Mouse (Mus musculus) ES-E14 (cell line): ENCODE measurements around the gene Pebp1. TPM values are rescaled to one million over a fixed set of nuclear protein-coding genes. Genes with fewer than 3 reads are reported as not detected.

ENCODE experiments used
- DNase-seq: peaks from one replicate; pipeline ENCODE4 v3.0.0-alpha.2; 2013; ENCODE audit warnings: low read depth, low spot score
- H3K27ac ChIP-seq: 2 replicates; pipeline ENCODE4 v1.5.1; 2012; ENCODE audit warnings: low read depth, mild to moderate bottlenecking, low read length, moderate library complexity, mixed read lengths; ENCODE audit not compliant: poor library complexity, insufficient read depth, severe bottlenecking
- H3K36me3 ChIP-seq: 2 replicates; pipeline ENCODE4 v1.6.1; 2012; ENCODE audit warnings: mild to moderate bottlenecking, low read length, moderate library complexity, mixed read lengths; ENCODE audit not compliant: control insufficient read depth, poor library complexity, insufficient read depth, severe bottlenecking
- H3K4me1 ChIP-seq, 2 experiments: fragments of 150-350 bp in 1 of 2; sonication (generic) in 1 of 2; 2 replicates each; pipeline ENCODE4 v1.6.1; 2012; ENCODE audit warnings: low read length in 2 of 2, mild to moderate bottlenecking in 1 of 2, mixed read lengths in 1 of 2; ENCODE audit not compliant: control insufficient read depth in 2 of 2, insufficient read depth in 2 of 2, poor library complexity in 1 of 2
- H3K4me3 ChIP-seq, 2 experiments: fragments of 150-350 bp in 1 of 2; sonication (generic) in 1 of 2; 2 replicates each; pipeline ENCODE4 v1.5.1; 2012; ENCODE audit warnings: low read length in 2 of 2, low read depth in 1 of 2, mild to moderate bottlenecking in 1 of 2, mixed read lengths in 1 of 2; ENCODE audit not compliant: insufficient read depth in 1 of 2, poor library complexity in 1 of 2, severe bottlenecking in 1 of 2
- H3K9ac ChIP-seq: 2 replicates; pipeline ENCODE4 v1.6.1; 2012; ENCODE audit warnings: low read depth, mild to moderate bottlenecking, low read length, mixed read lengths; ENCODE audit not compliant: poor library complexity, insufficient read depth, severe bottlenecking
- H3K9me3 ChIP-seq: fragments of 150-350 bp; sonication (generic); 2 replicates; pipeline ENCODE4 v1.6.1; 2012; ENCODE audit warnings: low read depth, mild to moderate bottlenecking, low read length; ENCODE audit not compliant: control insufficient read depth, insufficient read depth
- CHD2 ChIP-seq: IDR thresholded peaks from 2 replicates; pipeline ENCODE4 v1.6.1; 2014; ENCODE audit warnings: mild to moderate bottlenecking, low read depth, low read length, inconsistent platforms
- HCFC1 ChIP-seq: IDR thresholded peaks from 2 replicates; pipeline ENCODE4 v1.6.1; 2012; ENCODE audit warnings: low read length, inconsistent platforms, borderline replicate concordance; ENCODE audit not compliant: insufficient read depth
- MAFK ChIP-seq: IDR thresholded peaks from 2 replicates; pipeline ENCODE4 v1.6.1; 2014; ENCODE audit warnings: mild to moderate bottlenecking, low read depth, low read length, inconsistent platforms; ENCODE audit not compliant: insufficient read depth
- ZC3H11A ChIP-seq: IDR thresholded peaks from 2 replicates; pipeline ENCODE4 v1.6.1; 2012; ENCODE audit warnings: low read depth, mild to moderate bottlenecking, inconsistent platforms, low read length, borderline replicate concordance
- ZNF384 ChIP-seq: IDR thresholded peaks from 2 replicates; pipeline ENCODE4 v1.6.1; 2012; ENCODE audit warnings: low read depth, low read length, inconsistent platforms
- in situ Hi-C, 2 experiments: fragments of 600-800 bp; cut with MboI; formaldehyde crosslinking; loops; one replicate each; pipeline ENCODE4 v1.15.1; 2025; ENCODE audit warnings: low sequenced_read_pairs in 2 of 2, inconsistent platforms in 1 of 2; ENCODE audit not compliant: unreplicated experiment in 2 of 2
- total RNA-seq: library from RNA; depleted of rRNA; stranded (reverse); fragments of 300-350 nt; gene quantifications from 2 replicates; pipeline ENCODE4 v1.2.3, GENCODE M21; 2012

Gene Pebp1
- total RNA-seq, 1 experiment, result 381 TPM

DNA sequence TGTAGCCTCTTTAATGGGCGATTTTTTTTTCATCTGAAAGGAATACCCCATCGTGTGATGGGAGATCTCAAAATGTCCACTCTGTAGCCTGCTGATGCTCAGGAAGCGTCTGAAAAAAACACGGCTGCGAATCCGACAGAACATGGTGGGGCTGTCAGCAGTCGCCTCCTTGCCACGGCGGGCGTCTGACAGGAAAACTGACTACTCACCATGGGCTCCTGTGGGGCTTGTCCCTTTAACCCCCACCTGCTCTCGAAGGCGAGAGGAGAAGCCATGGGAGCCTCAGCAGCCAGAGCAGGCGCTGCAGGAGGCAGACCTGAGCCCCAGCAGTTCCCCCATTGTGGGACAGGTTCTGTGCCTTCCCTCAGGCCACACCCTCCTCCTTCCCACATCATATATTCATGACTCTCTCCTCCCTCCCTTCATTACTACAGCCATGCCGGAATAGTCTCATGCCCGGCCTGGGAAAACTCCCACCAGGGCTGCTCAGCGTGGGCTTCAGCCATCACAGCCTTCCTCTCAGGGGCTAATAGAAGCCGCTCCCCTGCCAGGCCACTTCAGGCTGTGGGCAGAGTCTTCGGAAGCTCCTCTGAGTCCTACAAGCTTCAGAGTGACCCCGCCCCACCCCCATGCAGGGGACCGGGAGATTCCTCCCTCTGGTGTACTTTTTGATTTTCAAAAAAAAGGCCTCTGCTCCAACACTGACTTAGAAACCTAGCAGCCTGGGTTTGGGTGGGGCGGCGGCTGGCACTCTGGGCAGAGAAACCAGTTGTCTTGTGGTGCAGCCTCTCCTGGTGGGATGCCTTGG lies 44.5 kb downstream of the Pebp1 start:
- TF ChIP-seq HCFC1 (no peak), ZNF384 (no peak), MAFK (no peak), ZC3H11A (no peak), CHD2 (no peak)
- H3K4me1 ChIP-seq, result peaks cover 0 to 11% of the 10 kb centered on the region in 2 experiments; a peak in 1 of 4 replicates
- no peak overlapping the region for H3K9ac ChIP-seq
- no peak overlapping the region for H3K4me3 ChIP-seq
- DNase-seq, result no peak
- H3K36me3 ChIP-seq, result no peaks in the 10 kb centered on the region
- in situ Hi-C loops, result no loop called here
- no peaks in the 10 kb centered on the region for H3K9me3 ChIP-seq
- H3K27ac ChIP-seq, result no peak overlapping the region

DNA sequence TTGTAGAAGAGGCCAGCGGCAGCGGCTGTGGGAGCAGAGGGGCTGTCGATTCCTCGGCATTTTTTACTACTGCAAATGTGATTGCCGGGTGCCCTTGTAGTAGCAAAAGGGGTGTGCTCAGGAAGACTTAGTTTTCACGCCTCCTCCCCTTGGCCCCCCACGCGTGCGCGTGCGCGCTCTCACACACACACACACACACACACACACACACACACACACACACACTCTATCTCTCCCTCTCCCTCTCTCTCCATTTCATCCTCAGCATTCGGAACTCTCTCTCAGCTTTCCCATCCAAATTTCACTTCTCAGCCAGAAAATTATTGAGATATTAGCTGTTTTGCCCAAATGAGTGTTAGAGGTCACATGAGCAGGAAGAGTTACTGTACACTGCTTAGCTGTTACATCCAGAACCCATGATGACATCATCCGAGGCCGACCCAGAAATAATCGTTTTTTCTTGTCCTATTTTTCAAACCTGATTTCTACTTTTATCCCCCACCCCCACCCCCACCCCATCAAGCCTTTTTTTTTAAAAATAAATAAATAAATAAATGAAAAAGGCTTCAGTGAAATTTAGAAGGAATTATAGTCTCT lies 45.4 kb downstream of the Pebp1 start:
- H3K9ac ChIP-seq, result no peak overlapping the region
- no peaks in the 10 kb centered on the region for H3K36me3 ChIP-seq
- no peak overlapping the region for H3K4me3 ChIP-seq
- no peak overlapping the region for H3K27ac ChIP-seq
- in situ Hi-C loops, result no loop called here
- H3K9me3 ChIP-seq, result no peaks in the 10 kb centered on the region
- TF ChIP-seq CHD2 (no peak), MAFK (no peak), ZC3H11A (no peak), HCFC1 (no peak), ZNF384 (no peak)
- DNase-seq, result no peak
- H3K4me1 ChIP-seq, result peaks cover 0 to 11% of the 10 kb centered on the region in 2 experiments; a peak in 1 of 4 replicates

GRCm38 (mm10) chr5:117240761-117241322 lies 46.6 kb downstream of the Pebp1 start:
- peak overlapping the region; percentile 65 for H3K9ac ChIP-seq

GRCm38 (mm10) chr5:117240321-117240731 lies 47.1 kb downstream of the Pebp1 start:
- peaks cover 0 to 11% of the 10 kb centered on the region in 2 experiments; a peak in 1 of 4 replicates for H3K4me1 ChIP-seq
- no peak overlapping the region for H3K27ac ChIP-seq
- H3K9ac ChIP-seq, result no peak overlapping the region
- no peaks in the 10 kb centered on the region for H3K36me3 ChIP-seq
- DNase-seq, result no peak
- peak; percentile 97 for TF ChIP-seq ZNF384
- no peak for TF ChIP-seq MAFK
- TF ChIP-seq CHD2, result no peak
- no peaks in the 10 kb centered on the region for H3K9me3 ChIP-seq
- peak overlapping the region in 1 of 2 experiments; percentile 43; a peak in 2 of 4 replicates for H3K4me3 ChIP-seq
- in situ Hi-C loops, result no loop called here

More at GRCm38 (mm10) chr5:117240761-117241322, 46.6 kb downstream of the Pebp1 start:
- no peak for TF ChIP-seq HCFC1
- no peak for TF ChIP-seq CHD2
- no peak for TF ChIP-seq ZC3H11A
- no peak for TF ChIP-seq MAFK
- no peak for TF ChIP-seq ZNF384
- no peaks in the 10 kb centered on the region for H3K9me3 ChIP-seq
- H3K36me3 ChIP-seq, result no peaks in the 10 kb centered on the region
- no peak for DNase-seq
- peak overlapping the region; percentile 30 to 43; a peak in 3 of 4 replicates for H3K4me3 ChIP-seq
- no peak overlapping the region for H3K27ac ChIP-seq
- in situ Hi-C loops, result no loop called here
- peaks cover 0 to 11% of the 10 kb centered on the region in 2 experiments; a peak in 1 of 4 replicates for H3K4me1 ChIP-seq
